Mouse (Mus musculus): Measurements from ENCODE around the gene Ccdc120. TPM values are rescaled to one million over a fixed set of nuclear protein-coding genes. Genes with fewer than 3 reads are reported as not detected.
A peak's percentile ranks its signal among the peaks of the same experiment; 100 is the strongest.

Ccdc120 gene
- total and polyA plus RNA-seq, 3 experiments: 0.76 to 10.2 (median 2.3) TPM

GRCm38 (mm10) chrX:7696954-7697381, 53.7 kb downstream of the Ccdc120 start, which contains the start of gene Gpkow:
Gene Gpkow, plus strand, starts transcription at chrX:7697131.
- TF ChIP-seq CTCF (IDR thresholded peaks at IDR 0.05; ENCODE audit: low read depth, low read length) (no peak), GATA1 (IDR thresholded peaks at IDR 0.05; ENCODE audit: borderline replicate concordance, low read length) (no peak), POLR2AphosphoS5 (IDR thresholded peaks at IDR 0.05; ENCODE audit: insufficient replicate concordance, low read depth, low read length) (no peak), GATA2 (IDR thresholded peaks at IDR 0.05; ENCODE audit: borderline replicate concordance, low read depth, low read length) (no peak), TAL1 (conservative IDR thresholded peaks at IDR 0.05; ENCODE audit: low read depth, low read length) (no peak)
- peak; percentile 46 for DNase-seq (ENCODE audit: low spot score)
- peak; percentile 96 for ATAC-seq (ENCODE audit: extremely low read depth, insufficient number of reproducible peaks, low FRiP score, poor library complexity, severe bottlenecking)

GRCm38 (mm10) chrX:7696520-7696919, 54.2 kb downstream of the Ccdc120 start:
- Histone ChIP-seq H3K36me3 (replicated peaks) (peaks cover 32% of the 10 kb centered on the region), H3K27me3 (ENCODE audit: insufficient read depth, low read length) (no peaks in the 10 kb centered on the region), H3K4me3 (ENCODE audit: low read depth, low read length) (peak overlapping the region; percentile 71; the same call in 1 of the 2 replicates), H3K9me3 (replicated peaks) (no peaks in the 10 kb centered on the region), H3K4me1 (ENCODE audit: insufficient read depth, low read depth, low read length) (peaks cover 12% of the 10 kb centered on the region)
- DNase-seq (ENCODE audit: low spot score): no peak
- TF ChIP-seq GATA2 (IDR thresholded peaks at IDR 0.05; ENCODE audit: borderline replicate concordance, low read depth, low read length): no peak
- no peak for TF ChIP-seq CTCF (IDR thresholded peaks at IDR 0.05; ENCODE audit: low read depth, low read length)
- TF ChIP-seq POLR2AphosphoS5 (IDR thresholded peaks at IDR 0.05; ENCODE audit: insufficient replicate concordance, low read depth, low read length): no peak
- TF ChIP-seq TAL1 (conservative IDR thresholded peaks at IDR 0.05; ENCODE audit: low read depth, low read length): no peak
- TF ChIP-seq GATA1 (IDR thresholded peaks at IDR 0.05; ENCODE audit: borderline replicate concordance, low read length): no peak
- ATAC-seq (ENCODE audit: extremely low read depth, insufficient number of reproducible peaks, low FRiP score, poor library complexity, severe bottlenecking): no peak

More at GRCm38 (mm10) chrX:7696954-7697381, 53.7 kb downstream of the Ccdc120 start, which contains the start of gene Gpkow:
- Histone ChIP-seq H3K9me3 (replicated peaks) (no peaks in the 10 kb centered on the region), H3K27me3 (ENCODE audit: insufficient read depth, low read length) (no peaks in the 10 kb centered on the region), H3K4me1 (ENCODE audit: insufficient read depth, low read depth, low read length) (peaks cover 12% of the 10 kb centered on the region), H3K36me3 (replicated peaks) (peaks cover 36% of the 10 kb centered on the region), H3K4me3 (ENCODE audit: low read depth, low read length) (peak within 1 kb of the TSS; percentile 71)

GRCm38 (mm10) chrX:7692862-7693261, 57.8 kb downstream of the Ccdc120 start:
- Histone ChIP-seq H3K36me3 (replicated peaks) (no peaks in the 10 kb centered on the region), H3K9me3 (replicated peaks) (no peaks in the 10 kb centered on the region), H3K4me1 (ENCODE audit: insufficient read depth, low read depth, low read length) (peaks cover 2% of the 10 kb centered on the region; the same call in 1 of the 2 replicates), H3K4me3 (ENCODE audit: low read depth, low read length) (no peak overlapping the region), H3K27me3 (ENCODE audit: insufficient read depth, low read length) (peaks cover 12% of the 10 kb centered on the region)
- ATAC-seq (ENCODE audit: extremely low read depth, insufficient number of reproducible peaks, low FRiP score, poor library complexity, severe bottlenecking) (no peak), DNase-seq (ENCODE audit: low spot score) (no peak)
- TF ChIP-seq POLR2AphosphoS5 (IDR thresholded peaks at IDR 0.05; ENCODE audit: insufficient replicate concordance, low read depth, low read length): no peak

GRCm38 (mm10) chrX:7690486-7690885, 60.2 kb downstream of the Ccdc120 start:
- Histone ChIP-seq H3K27me3 (ENCODE audit: insufficient read depth, low read length) (peaks cover 20% of the 10 kb centered on the region), H3K36me3 (replicated peaks) (no peaks in the 10 kb centered on the region), H3K4me3 (ENCODE audit: low read depth, low read length) (no peak overlapping the region), H3K4me1 (ENCODE audit: insufficient read depth, low read depth, low read length) (peaks cover 2% of the 10 kb centered on the region; the same call in 1 of the 2 replicates), H3K9me3 (replicated peaks) (no peaks in the 10 kb centered on the region)
- no peak for TF ChIP-seq TAL1 (conservative IDR thresholded peaks at IDR 0.05; ENCODE audit: low read depth, low read length)
- no peak for TF ChIP-seq CTCF (IDR thresholded peaks at IDR 0.05; ENCODE audit: low read depth, low read length)
- TF ChIP-seq GATA2 (IDR thresholded peaks at IDR 0.05; ENCODE audit: borderline replicate concordance, low read depth, low read length): no peak
- TF ChIP-seq POLR2AphosphoS5 (IDR thresholded peaks at IDR 0.05; ENCODE audit: insufficient replicate concordance, low read depth, low read length): no peak
- no peak for TF ChIP-seq GATA1 (IDR thresholded peaks at IDR 0.05; ENCODE audit: borderline replicate concordance, low read length)
- DNase-seq (ENCODE audit: low spot score) (no peak), ATAC-seq (ENCODE audit: extremely low read depth, insufficient number of reproducible peaks, low FRiP score, poor library complexity, severe bottlenecking) (no peak)

GRCm38 (mm10) chrX:7688321-7688720, 62.4 kb downstream of the Ccdc120 start:
- Histone ChIP-seq H3K27me3 (ENCODE audit: insufficient read depth, low read length) (peaks cover 24% of the 10 kb centered on the region), H3K4me3 (ENCODE audit: low read depth, low read length) (no peak overlapping the region), H3K4me1 (ENCODE audit: insufficient read depth, low read depth, low read length) (peaks cover 2% of the 10 kb centered on the region; the same call in 1 of the 2 replicates), H3K36me3 (replicated peaks) (no peaks in the 10 kb centered on the region), H3K9me3 (replicated peaks) (no peaks in the 10 kb centered on the region)
- DNase-seq (ENCODE audit: low spot score): no peak
- no peak for ATAC-seq (ENCODE audit: extremely low read depth, insufficient number of reproducible peaks, low FRiP score, poor library complexity, severe bottlenecking)
- TF ChIP-seq POLR2AphosphoS5 (IDR thresholded peaks at IDR 0.05; ENCODE audit: insufficient replicate concordance, low read depth, low read length) (no peak), TAL1 (conservative IDR thresholded peaks at IDR 0.05; ENCODE audit: low read depth, low read length) (no peak), GATA2 (IDR thresholded peaks at IDR 0.05; ENCODE audit: borderline replicate concordance, low read depth, low read length) (no peak)

Other genes starting within 250 kb of the Ccdc120 start
Only the 20 nearest of the 26 such genes appear.
- 5.2 and 7.2 TPM in 2 replicates for gene Ccdc22, start 145.4 kb downstream of the Ccdc120 start, total RNA-seq (2014; fragmentation: Nextera tagmentation)
- 30.3 and 32.3 TPM in 2 replicates for gene Ccdc22, start 145.4 kb downstream of the Ccdc120 start, total RNA-seq (2017)
- 29.4 and 31.7 TPM in 2 replicates for gene Ccdc22, start 145.4 kb downstream of the Ccdc120 start, polyA plus RNA-seq (2012)
- gene Cacna1f, start 143.8 kb downstream of the Ccdc120 start, total RNA-seq (2014; fragmentation: Nextera tagmentation): 0.44 and 0.45 TPM in 2 replicates
- gene Cacna1f, start 143.8 kb downstream of the Ccdc120 start, total RNA-seq (2017): 0.66 and 0.99 TPM in 2 replicates
- 0.34 and 0.68 TPM in 2 replicates for gene Cacna1f, start 143.8 kb downstream of the Ccdc120 start, polyA plus RNA-seq (2012)
- gene Syp, start 112.4 kb downstream of the Ccdc120 start, total RNA-seq (2014; fragmentation: Nextera tagmentation): 0.39 and 0.83 TPM in 2 replicates
- gene Syp, start 112.4 kb downstream of the Ccdc120 start, total RNA-seq (2017): 0.49 and 0.58 TPM in 2 replicates
- 0.22 and 0.38 TPM in 2 replicates for gene Syp, start 112.4 kb downstream of the Ccdc120 start, polyA plus RNA-seq (2012)
- gene Prickle3, start 93.6 kb downstream of the Ccdc120 start, total RNA-seq (2014; fragmentation: Nextera tagmentation): not detected in 2 replicates
- gene Prickle3, start 93.6 kb downstream of the Ccdc120 start, total RNA-seq (2017): 0.16 and 0.41 TPM in 2 replicates
- gene Prickle3, start 93.6 kb downstream of the Ccdc120 start, polyA plus RNA-seq (2012): 0.04 TPM in 2 replicates
- gene Plp2, start 79.5 kb downstream of the Ccdc120 start, total RNA-seq (2014; fragmentation: Nextera tagmentation): 129 and 156 TPM in 2 replicates
- gene Plp2, start 79.5 kb downstream of the Ccdc120 start, total RNA-seq (2017): 50.9 and 54.9 TPM in 2 replicates
- gene Plp2, start 79.5 kb downstream of the Ccdc120 start, polyA plus RNA-seq (2012): 61.2 and 70.2 TPM in 2 replicates
- gene Magix, start 69.7 kb downstream of the Ccdc120 start, total RNA-seq (2014; fragmentation: Nextera tagmentation): not detected in 2 replicates
- gene Magix, start 69.7 kb downstream of the Ccdc120 start, total RNA-seq (2017): 0.12 and 0.27 TPM in 2 replicates
- gene Magix, start 69.7 kb downstream of the Ccdc120 start, polyA plus RNA-seq (2012): 0.05 TPM in 1 of 2 replicates, not detected in the other
- 59.1 and 66.0 TPM in 2 replicates for gene Gpkow, start 53.8 kb downstream of the Ccdc120 start, total RNA-seq (2014; fragmentation: Nextera tagmentation)
- gene Gpkow, start 53.8 kb downstream of the Ccdc120 start, total RNA-seq (2017): 21.6 and 25.5 TPM in 2 replicates
- 6.4 and 11.4 TPM in 2 replicates for gene Gpkow, start 53.8 kb downstream of the Ccdc120 start, polyA plus RNA-seq (2012)
- 25.1 and 36.1 TPM in 2 replicates for gene Wdr45, start 36.6 kb downstream of the Ccdc120 start, total RNA-seq (2014; fragmentation: Nextera tagmentation)
- gene Wdr45, start 36.6 kb downstream of the Ccdc120 start, total RNA-seq (2017): 27.9 and 30.8 TPM in 2 replicates
- gene Wdr45, start 36.6 kb downstream of the Ccdc120 start, polyA plus RNA-seq (2012): 10.8 and 11.4 TPM in 2 replicates
- not detected in 2 replicates for gene Gm45208, start 28.7 kb downstream of the Ccdc120 start, total RNA-seq (2014; fragmentation: Nextera tagmentation)
- gene Gm45208, start 28.7 kb downstream of the Ccdc120 start, total RNA-seq (2017): 0.44 TPM in 1 of 2 replicates, not detected in the other
- gene Gm45208, start 28.7 kb downstream of the Ccdc120 start, polyA plus RNA-seq (2012): 1.1 and 2.0 TPM in 2 replicates
- 22.6 and 34.0 TPM in 2 replicates for gene Praf2, start 22.5 kb downstream of the Ccdc120 start, total RNA-seq (2014; fragmentation: Nextera tagmentation)
- 5.0 and 5.7 TPM in 2 replicates for gene Praf2, start 22.5 kb downstream of the Ccdc120 start, total RNA-seq (2017)
- gene Praf2, start 22.5 kb downstream of the Ccdc120 start, polyA plus RNA-seq (2012): 10.8 and 12.0 TPM in 2 replicates
- gene Tfe3, start 11.7 kb upstream of the Ccdc120 start, total RNA-seq (2014; fragmentation: Nextera tagmentation): 78.7 and 81.0 TPM in 2 replicates
- 14.1 and 17.0 TPM in 2 replicates for gene Tfe3, start 11.7 kb upstream of the Ccdc120 start, total RNA-seq (2017)
- gene Tfe3, start 11.7 kb upstream of the Ccdc120 start, polyA plus RNA-seq (2012): 51.8 and 65.1 TPM in 2 replicates
- 77.0 and 116 TPM in 2 replicates for gene Gripap1, start 38.9 kb upstream of the Ccdc120 start, total RNA-seq (2014; fragmentation: Nextera tagmentation)
- gene Gripap1, start 38.9 kb upstream of the Ccdc120 start, total RNA-seq (2017): 45.7 and 53.8 TPM in 2 replicates
- 24.6 and 30.6 TPM in 2 replicates for gene Gripap1, start 38.9 kb upstream of the Ccdc120 start, polyA plus RNA-seq (2012)
- 1.1 and 4.1 TPM in 2 replicates for gene Kcnd1, start 71.4 kb upstream of the Ccdc120 start, total RNA-seq (2014; fragmentation: Nextera tagmentation)
- gene Kcnd1, start 71.4 kb upstream of the Ccdc120 start, total RNA-seq (2017): 0.23 and 0.27 TPM in 2 replicates
- gene Kcnd1, start 71.4 kb upstream of the Ccdc120 start, polyA plus RNA-seq (2012): 0.28 and 0.41 TPM in 2 replicates
- 68.1 and 71.8 TPM in 2 replicates for gene Otud5, start 90.5 kb upstream of the Ccdc120 start, total RNA-seq (2014; fragmentation: Nextera tagmentation)
- gene Otud5, start 90.5 kb upstream of the Ccdc120 start, total RNA-seq (2017): 53.3 and 53.7 TPM in 2 replicates
- 84.0 and 86.5 TPM in 2 replicates for gene Otud5, start 90.5 kb upstream of the Ccdc120 start, polyA plus RNA-seq (2012)
- 7.4 and 12.8 TPM in 2 replicates for gene Pim2, start 127.4 kb upstream of the Ccdc120 start, total RNA-seq (2014; fragmentation: Nextera tagmentation)
- 1.8 and 2.2 TPM in 2 replicates for gene Pim2, start 127.4 kb upstream of the Ccdc120 start, total RNA-seq (2017)
- 23.1 and 25.6 TPM in 2 replicates for gene Pim2, start 127.4 kb upstream of the Ccdc120 start, polyA plus RNA-seq (2012)
- gene Slc35a2, start 133.1 kb upstream of the Ccdc120 start, total RNA-seq (2014; fragmentation: Nextera tagmentation): 9.6 and 13.5 TPM in 2 replicates
- gene Slc35a2, start 133.1 kb upstream of the Ccdc120 start, total RNA-seq (2017): 34.0 and 39.4 TPM in 2 replicates
- gene Slc35a2, start 133.1 kb upstream of the Ccdc120 start, polyA plus RNA-seq (2012): 75.8 and 107 TPM in 2 replicates
- 50.0 and 64.3 TPM in 2 replicates for gene Pqbp1, start 148.4 kb upstream of the Ccdc120 start, total RNA-seq (2014; fragmentation: Nextera tagmentation)
- 146 and 162 TPM in 2 replicates for gene Pqbp1, start 148.4 kb upstream of the Ccdc120 start, total RNA-seq (2017)
- 152 and 167 TPM in 2 replicates for gene Pqbp1, start 148.4 kb upstream of the Ccdc120 start, polyA plus RNA-seq (2012)
- gene Timm17b, start 148.5 kb upstream of the Ccdc120 start, total RNA-seq (2014; fragmentation: Nextera tagmentation): 195 and 197 TPM in 2 replicates
- gene Timm17b, start 148.5 kb upstream of the Ccdc120 start, total RNA-seq (2017): 72.9 and 78.8 TPM in 2 replicates
- gene Timm17b, start 148.5 kb upstream of the Ccdc120 start, polyA plus RNA-seq (2012): 122 and 139 TPM in 2 replicates
- gene Gm10491, start 156.9 kb upstream of the Ccdc120 start, total RNA-seq (2014; fragmentation: Nextera tagmentation): not detected in 2 replicates
- gene Gm10491, start 156.9 kb upstream of the Ccdc120 start, total RNA-seq (2017): not detected in 2 replicates
- not detected in 2 replicates for gene Gm10491, start 156.9 kb upstream of the Ccdc120 start, polyA plus RNA-seq (2012)
- not detected in 2 replicates for gene Gm10490, start 158.6 kb upstream of the Ccdc120 start, total RNA-seq (2014; fragmentation: Nextera tagmentation)
- 1.5 TPM in 1 of 2 replicates, not detected in the other for gene Gm10490, start 158.6 kb upstream of the Ccdc120 start, total RNA-seq (2017)
- gene Gm10490, start 158.6 kb upstream of the Ccdc120 start, polyA plus RNA-seq (2012): not detected in 2 replicates